Mouse (Mus musculus): ENCODE measurements at regions not wholly inside any gene's neighbourhood (a gene's known extent, or its start where the extent isn't known, plus 50 kb on each side); places are given as distances from the start of the nearest gene placed in this dataset.

DNA sequence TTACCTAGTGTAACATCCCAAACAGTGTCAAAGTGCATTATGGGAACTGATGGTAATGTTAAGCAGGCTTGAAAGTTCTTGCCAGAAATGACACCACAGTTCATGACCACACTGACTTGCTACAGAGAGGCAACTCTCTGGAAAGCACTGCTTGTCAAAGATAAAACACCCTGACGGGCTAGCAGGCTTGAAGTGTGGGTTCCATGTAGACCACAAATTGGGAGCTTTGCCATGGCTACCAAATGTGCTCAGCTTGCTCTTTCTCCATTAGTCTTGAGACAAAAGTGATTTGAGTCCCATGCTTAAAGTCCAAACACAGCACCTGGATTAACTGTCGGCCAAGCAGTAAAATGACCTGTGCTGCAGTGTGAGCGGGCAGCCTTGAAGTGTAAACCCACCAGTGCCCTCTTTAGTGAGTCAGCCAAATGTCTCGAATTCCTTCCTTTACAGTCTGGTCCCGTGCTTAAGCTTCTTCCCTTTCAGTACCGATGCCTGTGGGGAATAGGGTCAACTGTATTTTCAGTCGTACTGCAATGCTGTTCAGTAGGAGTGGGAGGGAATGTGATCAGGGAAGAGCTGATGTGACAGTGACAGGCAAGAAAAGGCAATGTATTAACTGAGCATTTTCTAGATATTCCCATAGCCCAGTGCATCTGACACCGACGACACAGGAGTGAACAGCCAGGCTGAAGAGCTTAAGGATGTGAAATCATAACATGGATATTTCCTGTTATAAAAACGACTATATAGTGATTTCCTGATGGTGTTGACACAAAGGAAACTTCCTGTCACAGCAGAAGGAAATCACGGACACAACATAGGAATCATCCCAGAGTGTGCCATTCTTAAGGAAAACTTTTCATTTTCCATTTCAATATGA, 600.4 kb upstream of the Nr5a2 start:
- no peak for TF ChIP-seq CTCF (IDR thresholded peaks at IDR 0.05)
- TF ChIP-seq POLR2A (IDR thresholded peaks at IDR 0.05; ENCODE audit: insufficient read depth, low read depth, low read length), result no peak
